Mouse (Mus musculus): ENCODE measurements around the gene Hsf5. TPM values are rescaled to one million over a fixed set of nuclear protein-coding genes. Genes with fewer than 3 reads are reported as not detected.

The Hsf5 gene
- polyA plus RNA-seq (2012; rRNA removed): 0.06 TPM in 2 replicates

GRCm38 (mm10) chr11:87616790-87617474, at the start of gene Hsf5:
Gene Hsf5 (plus strand): TSS chr11:87617164.

GRCm38 (mm10) chr11:87568255-87568953, 48.6 kb upstream of the Hsf5 start, which contains the start of gene Sept4:
Gene Sept4 (plus strand): TSS chr11:87568903.

GRCm38 (mm10) chr11:87591526-87592353, 25.2 kb upstream of the Hsf5 start, which contains the start of gene Mtmr4:
Gene Mtmr4 (plus strand): TSS chr11:87592162.

GRCm38 (mm10) chr11:87662407-87662806, 45.4 kb downstream of the Hsf5 start, which contains the start of gene Rnf43:
Gene Rnf43 (plus strand): TSS chr11:87662722.

Other genes with a start within 250 kb of the Hsf5 start
- 0.38 and 0.52 TPM in 2 replicates for gene Rad51c, start 212.2 kb upstream of the Hsf5 start, polyA plus RNA-seq (2012; rRNA removed)
- 0.08 and 0.16 TPM in 2 replicates for gene Tex14, start 212.1 kb upstream of the Hsf5 start, polyA plus RNA-seq (2012; rRNA removed)
- gene Gm11492, start 50.5 kb upstream of the Hsf5 start, polyA plus RNA-seq (2012; rRNA removed): not detected in 2 replicates
- 15.0 and 17.0 TPM in 2 replicates for gene Sept4, start 48.3 kb upstream of the Hsf5 start, polyA plus RNA-seq (2012; rRNA removed)
- 27.3 and 29.5 TPM in 2 replicates for gene Mtmr4, start 25.0 kb upstream of the Hsf5 start, polyA plus RNA-seq (2012; rRNA removed)
- gene Rnf43, start 45.6 kb downstream of the Hsf5 start, polyA plus RNA-seq (2012; rRNA removed): 23.8 and 24.7 TPM in 2 replicates
- gene Supt4a, start 120.4 kb downstream of the Hsf5 start, polyA plus RNA-seq (2012; rRNA removed): 33.1 and 41.4 TPM in 2 replicates
- gene Tspoap1, start 143.4 kb downstream of the Hsf5 start, polyA plus RNA-seq (2012; rRNA removed): 0.90 and 1.5 TPM in 2 replicates
- gene Mpo, start 176.4 kb downstream of the Hsf5 start, polyA plus RNA-seq (2012; rRNA removed): 0.20 and 0.34 TPM in 2 replicates
- gene Lpo, start 211.1 kb downstream of the Hsf5 start, polyA plus RNA-seq (2012; rRNA removed): 178 and 221 TPM in 2 replicates
- gene Mks1, start 236.1 kb downstream of the Hsf5 start, polyA plus RNA-seq (2012; rRNA removed): 13.8 and 17.7 TPM in 2 replicates